Mouse (Mus musculus): Measurements from ENCODE around the gene Slc25a21.

Slc25a21 gene

DNA sequence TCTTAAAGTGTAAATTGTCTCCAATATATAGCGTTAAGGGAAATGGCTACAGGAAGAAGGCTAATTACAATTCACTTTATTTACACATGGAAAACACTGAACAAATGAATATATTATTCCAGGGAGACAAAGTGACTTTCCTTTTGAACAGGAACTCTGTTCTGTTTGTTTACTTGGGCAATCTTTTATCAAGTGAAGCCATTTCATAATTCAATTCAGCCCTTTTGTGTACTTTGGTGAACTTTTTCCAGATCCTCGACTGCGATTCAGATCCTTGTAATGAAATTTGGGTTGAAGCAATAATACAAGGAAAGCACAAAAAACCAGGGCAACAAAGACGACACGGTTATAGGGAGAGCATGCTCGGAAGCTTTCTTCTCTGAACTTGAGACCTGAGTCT is 423.3 kb downstream of the Slc25a21 start:
- no peak for DNase-seq (ENCODE audit: low read depth, low spot score)

DNA sequence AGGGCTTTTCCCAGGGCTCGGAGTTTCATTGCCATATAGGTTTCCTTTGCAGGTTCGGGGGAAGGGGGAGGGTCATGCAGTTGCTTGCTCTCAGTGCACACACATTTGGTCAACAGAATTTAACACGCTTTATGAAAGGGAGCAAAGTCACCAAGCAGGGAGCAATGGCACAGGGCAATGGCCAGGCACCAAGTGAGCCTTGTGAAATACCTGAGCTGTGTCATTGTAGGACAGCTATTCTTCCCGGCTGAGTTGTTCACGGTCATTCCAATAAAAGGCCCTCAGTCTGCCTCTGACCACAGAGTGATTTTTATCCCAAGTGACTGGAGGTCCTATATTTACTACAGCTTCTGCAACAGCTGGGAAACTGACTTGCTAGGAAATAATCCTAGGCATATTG is 427.9 kb downstream of the Slc25a21 start:
- DNase-seq (ENCODE audit: low read depth, low spot score), result no peak

DNA sequence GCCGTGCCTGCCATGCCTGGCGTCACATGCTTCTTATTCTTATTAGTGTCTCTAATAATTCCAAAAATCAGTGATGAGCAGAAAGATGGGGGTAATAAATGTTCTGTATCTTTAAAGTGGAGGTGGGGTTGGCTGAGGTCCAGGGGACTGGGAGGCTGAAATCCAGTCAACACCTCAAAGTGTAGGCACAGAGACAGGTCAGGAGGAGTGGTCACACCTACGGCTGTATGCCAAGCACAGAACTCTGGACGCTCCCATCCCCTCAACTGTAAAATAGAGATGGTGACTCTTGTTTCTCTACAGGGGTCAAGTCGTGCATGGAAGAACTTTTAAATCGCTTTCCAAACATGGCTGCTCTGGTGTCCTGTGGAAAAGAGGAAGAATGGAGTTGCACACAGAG is 429.8 kb downstream of the Slc25a21 start:
- no peak for DNase-seq (ENCODE audit: low read depth, low spot score)

DNA sequence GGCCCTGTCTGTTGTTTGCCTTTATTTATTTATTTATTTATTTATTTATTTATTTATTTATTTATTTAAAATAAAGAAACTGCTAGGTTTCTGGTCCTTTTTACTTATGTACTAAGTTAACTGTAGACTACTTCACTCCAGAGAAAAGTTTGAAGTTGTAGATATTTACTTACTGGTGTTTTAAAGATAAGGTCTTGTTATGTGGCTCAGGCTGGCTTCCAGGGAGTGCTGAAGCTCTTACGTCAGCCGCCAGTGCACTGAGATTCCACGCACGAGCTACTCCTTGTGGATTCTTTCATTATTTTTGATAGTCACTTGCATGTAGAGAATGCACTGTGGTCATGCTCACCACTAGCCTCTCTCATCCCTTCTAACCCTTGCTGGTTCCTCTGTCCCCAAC is 460.2 kb downstream of the Slc25a21 start:
- DNase-seq (ENCODE audit: low read depth, low spot score), result no peak

DNA sequence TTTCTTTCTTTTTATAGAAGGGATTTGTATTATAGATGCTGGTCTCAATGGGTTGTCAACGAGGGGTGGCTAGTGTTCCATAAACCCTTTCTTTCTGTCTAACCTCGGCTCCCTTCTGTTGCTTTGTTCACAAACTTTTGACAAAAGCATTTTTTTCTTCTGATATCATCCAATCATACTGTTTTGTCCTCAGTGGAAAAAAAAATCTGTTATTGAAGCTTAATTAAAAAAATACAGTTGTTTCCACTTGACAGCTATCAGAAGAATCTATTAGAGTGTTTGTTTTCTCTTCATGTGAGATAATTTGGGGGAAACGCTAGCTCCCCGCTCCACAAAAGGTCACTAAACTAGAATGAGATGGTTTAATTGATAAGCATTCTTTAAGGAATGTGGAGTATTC is 469.6 kb downstream of the Slc25a21 start:
- no peak for DNase-seq (ENCODE audit: low read depth, low spot score)

DNA sequence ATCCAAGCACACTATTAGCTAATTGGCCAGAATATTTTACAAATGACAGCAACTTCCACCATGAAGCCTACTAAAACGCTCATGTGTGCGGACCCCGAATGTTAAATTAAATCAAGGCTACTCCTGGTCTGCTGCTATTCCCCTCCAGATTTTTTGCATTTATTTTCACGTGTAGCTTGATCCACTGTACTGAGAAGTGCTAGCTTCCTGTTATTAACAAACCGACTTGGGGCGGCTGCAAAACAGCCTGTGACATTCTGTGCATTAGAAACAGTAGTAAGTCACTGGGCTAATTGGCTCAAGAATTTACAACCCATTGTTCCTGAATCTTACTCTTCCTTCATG is 478.6 kb downstream of the Slc25a21 start:
- no peak for DNase-seq (ENCODE audit: low read depth, low spot score)

DNA sequence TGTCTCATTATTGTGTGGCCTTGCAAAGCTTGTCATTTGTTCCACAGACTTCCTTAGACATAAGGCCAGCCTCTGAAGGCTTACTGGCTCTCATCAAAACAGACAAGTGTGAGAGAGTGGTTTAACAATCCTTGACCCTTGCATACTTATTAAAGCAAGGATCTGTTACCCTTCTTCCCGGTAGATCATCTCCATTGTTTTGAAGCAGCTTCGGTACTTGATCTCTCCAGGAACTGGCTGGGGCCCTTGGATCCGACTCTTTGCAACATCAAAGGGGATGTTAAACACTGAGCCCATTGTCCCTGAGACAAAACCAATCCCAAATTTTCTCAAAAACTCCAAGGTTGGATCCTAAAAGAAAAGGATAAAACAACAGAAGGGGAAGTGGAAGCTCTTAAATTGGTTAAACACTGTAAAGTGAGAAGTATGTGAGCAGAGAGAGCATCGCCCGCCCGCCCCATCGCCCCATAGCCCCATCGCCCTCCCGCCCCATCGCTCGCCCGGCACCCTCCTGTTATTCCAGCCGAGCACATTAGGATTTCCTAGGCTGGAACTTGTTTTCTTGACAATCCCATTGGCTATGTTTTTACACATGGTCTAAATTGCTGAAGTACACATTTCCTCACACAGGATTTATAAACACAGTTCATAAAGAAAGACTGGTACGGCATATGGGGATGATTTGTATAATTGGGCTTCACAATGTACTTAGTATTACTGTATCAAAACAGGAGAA is 479.1 kb downstream of the Slc25a21 start:
- no peak for DNase-seq (ENCODE audit: low read depth, low spot score)

DNA sequence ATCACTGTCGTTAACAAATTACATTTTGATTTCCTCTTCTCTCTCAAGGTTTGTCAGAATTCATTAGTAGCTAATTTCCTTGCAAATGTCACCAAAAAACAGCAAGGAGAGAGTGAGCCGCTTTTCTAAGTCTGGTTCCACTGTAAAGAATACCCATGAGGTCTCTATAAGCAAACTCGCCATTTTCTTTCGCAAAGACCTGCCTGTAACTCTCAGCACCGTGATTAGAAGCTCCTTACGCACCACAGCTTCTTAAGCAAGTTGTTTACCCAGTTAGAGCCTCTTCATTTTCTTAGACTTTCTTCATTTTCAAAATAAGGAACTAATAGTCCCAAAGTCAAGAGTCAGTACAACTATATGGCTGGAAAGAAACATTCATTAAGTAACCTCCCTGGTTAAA is 496.3 kb downstream of the Slc25a21 start:
- DNase-seq (ENCODE audit: low read depth, low spot score), result no peak

DNA sequence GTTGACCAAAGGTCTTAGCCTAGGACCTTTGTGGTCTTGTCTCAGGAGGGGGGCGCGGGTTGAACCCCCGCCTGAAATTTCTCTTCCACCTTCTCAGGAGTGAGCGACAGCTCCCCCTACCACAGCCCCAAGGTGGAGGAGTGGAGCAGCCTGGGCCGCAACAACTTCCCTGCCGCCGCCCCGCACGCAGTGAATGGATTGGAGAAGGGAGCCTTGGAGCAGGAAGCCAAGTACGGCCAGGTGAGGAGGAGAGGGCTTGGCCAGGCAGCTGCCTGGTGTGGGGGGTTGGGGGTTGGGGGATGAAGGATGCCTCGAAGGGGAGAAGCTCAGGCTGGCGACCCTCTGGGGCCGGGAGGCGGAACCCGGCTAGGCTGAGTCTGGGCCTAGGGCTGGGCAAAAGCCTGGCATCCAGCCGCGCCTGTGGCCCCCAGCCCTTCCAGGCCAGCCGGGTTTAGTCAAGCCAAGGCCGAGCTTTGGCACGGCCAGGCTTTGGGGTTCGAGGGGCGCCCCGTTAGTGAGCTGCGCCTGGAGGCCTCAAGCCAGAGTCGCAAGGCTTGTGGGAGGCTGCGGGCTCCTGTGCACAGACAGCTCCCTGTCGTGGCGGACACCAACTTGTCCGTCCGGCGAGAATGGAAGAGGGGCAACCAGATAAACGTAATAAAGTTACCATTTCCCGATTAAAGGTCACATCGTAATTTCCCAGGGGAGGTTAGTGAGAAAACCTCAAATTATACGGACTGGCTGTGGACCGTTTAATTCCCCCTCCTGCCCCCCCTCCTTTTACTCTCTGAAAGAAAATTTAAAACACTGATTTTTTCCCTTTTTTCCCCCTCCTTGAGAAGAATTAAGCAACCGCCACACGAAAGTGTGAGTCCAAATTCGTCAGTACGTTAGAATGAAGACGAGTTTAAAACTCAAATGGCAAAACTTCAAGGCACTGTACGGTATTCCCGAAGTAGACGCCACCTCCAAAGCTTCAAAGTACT is 497.1 kb downstream of the Slc25a21 start:
- no peak for DNase-seq (ENCODE audit: low read depth, low spot score)

DNA sequence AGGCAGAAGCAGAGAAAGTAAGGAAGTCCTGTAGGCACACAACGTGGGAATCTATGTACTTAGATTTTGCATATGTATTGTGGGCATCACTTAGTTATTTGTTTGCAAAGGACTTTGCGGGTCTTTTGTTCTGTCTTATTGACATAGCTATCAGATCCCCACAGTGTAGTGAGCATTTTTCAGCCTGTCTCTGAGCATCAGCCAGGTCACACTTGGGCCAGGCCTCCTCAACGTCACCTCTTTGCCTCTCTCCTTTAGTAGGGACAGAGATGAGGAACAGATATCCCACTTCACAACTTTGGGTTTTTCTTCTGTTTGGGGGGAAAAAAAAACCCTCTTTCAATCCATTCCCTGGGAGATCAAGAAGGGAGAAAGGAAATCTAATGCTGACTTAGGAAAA is 497.9 kb downstream of the Slc25a21 start:
- no peak for DNase-seq (ENCODE audit: low read depth, low spot score)

DNA sequence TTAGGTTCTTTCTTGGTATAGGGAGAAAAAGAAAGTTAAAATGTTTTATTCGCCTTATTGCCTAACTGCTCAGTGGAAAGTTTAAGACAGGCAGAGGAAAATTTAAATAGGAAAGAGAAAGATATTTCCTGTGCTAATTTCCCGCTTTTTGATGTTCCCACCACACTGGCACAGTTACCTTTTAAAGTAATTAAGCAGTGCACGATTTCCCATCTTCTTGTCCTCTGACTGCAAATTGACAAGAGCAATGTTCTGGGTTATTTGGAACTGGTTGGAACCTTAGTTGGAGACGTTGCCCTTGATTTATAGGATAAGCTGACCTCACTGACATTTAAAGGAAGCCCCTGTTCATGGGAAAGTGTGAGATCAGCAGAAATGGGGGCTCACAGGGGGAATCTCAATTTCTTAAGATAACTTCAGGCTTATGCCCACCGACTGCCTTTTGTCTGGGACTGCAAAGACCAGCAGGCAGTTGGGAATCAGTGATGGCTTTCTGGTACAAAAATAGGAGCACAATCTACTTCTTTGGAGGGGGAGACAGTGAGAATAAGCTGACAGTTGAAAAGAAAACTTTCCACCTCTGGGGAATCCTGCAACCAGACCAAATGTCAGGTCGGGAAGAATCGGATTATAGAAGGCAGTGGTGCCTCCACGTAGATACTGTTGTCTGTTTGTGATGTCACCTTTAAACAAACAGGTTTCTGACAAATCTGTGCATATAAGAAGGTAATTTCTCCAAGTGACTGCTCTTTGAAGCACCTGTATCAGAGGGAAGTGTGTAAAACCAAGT is 498.9 kb downstream of the Slc25a21 start:
- no peak for DNase-seq (ENCODE audit: low read depth, low spot score)

DNA sequence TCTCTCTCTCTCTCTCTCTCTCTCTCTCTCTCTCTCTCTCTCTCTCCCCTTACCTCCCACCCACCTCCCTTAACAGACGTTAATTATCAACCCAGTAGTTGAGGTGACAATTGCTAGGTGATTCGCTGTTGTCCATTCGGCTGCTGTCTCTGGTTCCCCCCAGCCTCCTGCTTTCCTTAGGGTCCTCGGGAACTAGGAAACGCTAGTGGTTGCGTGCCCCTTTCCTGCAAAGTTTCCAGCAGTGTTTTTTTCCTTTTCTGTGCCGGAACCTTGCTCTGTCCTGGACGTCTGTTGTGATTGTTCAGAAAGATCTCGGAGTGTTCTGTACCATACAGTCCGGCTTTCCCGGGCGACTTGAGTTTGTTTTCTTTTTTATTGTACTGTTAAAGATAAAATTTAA is 499.5 kb downstream of the Slc25a21 start:
- no peak for DNase-seq (ENCODE audit: low read depth, low spot score)

DNA sequence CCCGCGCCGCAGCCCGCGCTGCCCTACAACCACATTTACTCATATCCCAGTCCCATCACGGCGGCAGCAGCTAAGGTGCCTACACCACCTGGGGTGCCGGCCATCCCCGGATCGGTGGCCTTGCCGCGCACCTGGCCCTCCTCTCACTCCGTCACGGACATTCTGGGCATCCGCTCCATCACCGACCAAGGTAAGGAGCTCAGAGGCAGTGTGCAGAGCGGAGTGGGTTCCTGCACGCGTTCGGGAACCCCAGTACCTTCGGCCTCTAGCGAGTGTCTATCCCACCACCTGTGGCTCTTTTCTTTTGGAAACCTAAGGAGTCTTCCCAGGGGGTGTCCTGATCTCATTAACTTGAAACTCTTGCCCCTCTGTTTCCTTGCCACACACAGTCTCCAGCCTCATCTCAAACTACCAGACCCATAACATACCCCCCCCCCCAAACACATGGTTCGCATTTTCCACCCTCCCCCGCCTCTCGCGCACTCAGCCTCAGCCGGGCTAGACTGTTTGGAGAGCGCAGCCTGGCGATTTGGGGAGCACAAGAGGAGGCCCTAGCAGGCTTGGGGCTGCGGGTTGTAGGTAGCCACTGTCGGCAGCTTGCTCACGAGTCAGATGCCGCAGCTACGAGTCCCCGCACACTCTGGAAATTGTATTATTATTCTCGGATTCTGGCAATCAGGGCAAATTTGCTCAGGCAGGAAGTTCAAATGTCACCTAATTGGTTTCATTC is 500.1 kb downstream of the Slc25a21 start:
- DNase-seq (ENCODE audit: low read depth, low spot score), result no peak

DNA sequence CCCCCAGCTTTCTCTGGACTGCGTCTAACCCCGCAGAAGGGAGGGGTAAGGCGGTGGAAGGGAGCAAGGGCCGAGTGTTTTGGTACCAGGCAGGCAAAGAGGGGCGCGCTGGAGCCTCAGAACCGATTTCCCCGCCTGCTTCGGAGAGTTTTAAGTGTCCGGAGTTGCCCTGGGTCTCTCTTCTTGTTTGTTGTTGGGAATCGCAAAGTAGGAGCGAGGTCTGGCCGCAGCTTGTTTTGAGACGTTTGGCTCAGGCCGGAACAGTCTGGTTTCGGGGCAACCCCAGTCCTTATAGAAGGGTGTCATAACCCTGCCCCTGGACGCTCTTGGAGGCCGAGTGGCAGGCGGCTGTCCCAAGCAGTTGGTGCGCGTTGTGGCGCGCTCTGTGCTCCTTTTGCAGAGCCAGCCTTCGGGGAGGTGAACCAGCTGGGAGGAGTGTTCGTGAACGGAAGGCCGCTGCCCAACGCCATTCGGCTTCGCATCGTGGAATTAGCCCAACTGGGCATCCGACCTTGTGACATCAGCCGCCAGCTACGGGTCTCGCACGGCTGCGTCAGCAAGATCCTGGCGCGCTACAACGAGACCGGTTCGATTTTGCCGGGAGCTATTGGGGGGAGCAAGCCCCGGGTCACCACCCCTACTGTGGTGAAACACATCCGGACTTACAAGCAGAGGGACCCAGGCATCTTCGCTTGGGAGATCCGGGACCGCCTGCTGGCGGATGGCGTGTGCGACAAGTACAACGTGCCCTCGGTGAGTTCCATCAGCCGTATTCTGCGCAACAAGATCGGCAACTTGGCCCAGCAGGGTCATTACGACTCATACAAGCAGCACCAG is 500.9 kb downstream of the Slc25a21 start:
- no peak for DNase-seq (ENCODE audit: low read depth, low spot score)

DNA sequence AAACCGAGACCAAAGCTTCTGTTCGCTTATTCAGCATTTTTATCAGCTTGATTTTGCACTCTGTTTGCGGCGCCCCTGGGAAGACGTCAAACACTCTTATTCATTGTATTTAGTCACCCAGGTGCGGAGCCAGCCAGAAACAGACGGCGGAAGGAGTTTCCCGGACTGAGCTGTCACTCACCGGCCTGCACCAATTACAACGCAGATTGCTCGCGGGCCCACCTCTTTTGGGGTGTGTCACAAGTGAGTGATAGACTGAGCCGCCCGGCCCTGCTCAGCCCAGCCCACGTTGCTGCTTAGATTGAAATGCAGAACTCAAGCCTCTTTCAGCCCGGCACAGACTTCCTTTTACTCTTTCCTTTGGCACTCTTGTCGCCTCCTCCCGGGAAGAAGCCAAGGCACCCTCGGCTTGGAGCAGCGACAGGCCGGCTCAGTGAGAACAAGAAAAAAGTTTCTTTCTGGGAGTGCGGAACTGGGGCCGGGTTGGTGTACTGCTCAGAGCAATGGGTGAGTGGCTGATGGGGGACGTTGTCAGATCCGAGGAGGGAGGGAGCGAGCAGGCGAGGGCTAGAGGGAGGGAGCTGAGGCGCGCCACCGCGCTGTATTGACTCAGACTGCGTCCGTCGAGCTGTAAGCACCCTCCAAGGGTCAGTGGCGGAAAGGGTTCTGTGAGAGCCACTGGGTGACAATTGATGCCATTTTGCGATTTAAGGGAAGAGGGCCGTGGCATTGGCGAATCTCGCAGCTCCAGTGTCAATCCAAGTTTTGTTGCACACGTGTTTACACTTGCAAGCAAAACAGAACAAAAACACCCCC is 501.7 kb downstream of the Slc25a21 start:
- DNase-seq (ENCODE audit: low read depth, low spot score), result peak; percentile 90

DNA sequence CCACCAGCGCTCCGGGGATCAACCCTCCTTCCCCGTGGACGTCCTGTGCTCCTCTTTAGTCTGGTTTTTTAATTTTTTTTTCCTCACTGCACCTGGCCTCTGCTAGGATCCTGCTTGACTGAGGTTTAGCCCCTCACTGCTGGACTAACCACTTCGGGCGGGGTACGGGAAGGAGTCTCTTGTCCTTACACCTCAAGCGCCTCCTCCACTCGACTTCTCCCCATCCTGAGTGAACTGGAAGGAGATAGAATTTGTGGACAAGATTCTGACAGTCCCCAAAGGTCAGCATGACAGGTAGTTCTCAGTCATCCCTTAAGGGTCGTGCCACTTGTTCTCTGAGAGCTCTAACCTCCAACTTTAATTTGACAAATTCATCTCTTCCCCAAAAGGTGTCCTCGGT is 502.3 kb downstream of the Slc25a21 start:
- DNase-seq (ENCODE audit: low read depth, low spot score), result no peak

DNA sequence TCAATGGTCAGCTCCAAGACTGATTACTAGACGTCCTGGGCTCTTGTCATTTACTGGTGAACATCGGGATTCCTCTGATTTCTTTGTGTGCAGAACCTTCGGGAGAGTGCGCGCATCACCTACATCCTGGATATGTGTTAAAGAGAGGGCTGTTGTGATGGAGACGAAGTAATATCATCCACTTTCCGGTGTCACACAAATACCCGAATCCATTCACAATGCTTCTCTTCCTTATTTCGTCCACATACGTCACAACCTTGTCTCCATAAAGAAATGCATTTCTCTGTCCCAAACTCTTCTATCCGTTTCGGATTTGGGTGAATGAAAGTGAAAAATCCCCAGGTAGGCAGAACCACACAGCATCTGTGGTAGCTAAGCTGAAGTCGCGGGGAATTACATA is 502.9 kb downstream of the Slc25a21 start:
- DNase-seq (ENCODE audit: low read depth, low spot score), result no peak

DNA sequence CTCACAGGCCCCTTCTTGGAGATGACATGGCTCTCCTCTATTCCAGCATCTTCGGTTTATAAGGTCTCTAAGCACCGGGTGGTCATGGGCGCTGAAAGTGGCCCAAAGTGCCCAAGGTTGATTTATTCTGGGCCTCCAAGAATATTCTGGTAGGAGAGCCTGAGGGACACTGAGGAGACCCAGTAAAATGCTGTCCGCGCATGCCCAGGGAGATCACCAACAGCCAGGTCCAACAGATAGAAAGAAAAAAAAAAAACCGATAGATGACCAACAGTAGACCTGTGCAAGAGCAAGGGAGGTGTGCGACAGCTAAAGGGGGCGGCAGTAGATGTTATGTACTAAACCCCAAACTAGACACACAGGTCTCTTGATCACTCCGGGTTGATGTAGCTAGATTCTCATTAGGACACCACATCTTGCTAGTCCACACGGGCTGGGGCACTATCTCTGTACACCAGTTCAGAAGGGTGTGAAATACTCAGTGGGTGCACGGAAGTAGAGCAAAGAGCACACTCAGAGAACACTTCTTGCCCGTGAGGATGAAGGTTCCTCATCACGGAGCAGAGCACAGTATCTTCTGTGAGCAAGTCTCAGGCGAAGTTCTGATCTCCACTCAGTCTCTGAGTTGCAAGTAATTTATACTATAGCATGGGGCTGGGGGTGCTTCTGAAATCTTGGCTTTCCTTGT is 503.7 kb downstream of the Slc25a21 start:
- no peak for DNase-seq (ENCODE audit: low read depth, low spot score)

DNA sequence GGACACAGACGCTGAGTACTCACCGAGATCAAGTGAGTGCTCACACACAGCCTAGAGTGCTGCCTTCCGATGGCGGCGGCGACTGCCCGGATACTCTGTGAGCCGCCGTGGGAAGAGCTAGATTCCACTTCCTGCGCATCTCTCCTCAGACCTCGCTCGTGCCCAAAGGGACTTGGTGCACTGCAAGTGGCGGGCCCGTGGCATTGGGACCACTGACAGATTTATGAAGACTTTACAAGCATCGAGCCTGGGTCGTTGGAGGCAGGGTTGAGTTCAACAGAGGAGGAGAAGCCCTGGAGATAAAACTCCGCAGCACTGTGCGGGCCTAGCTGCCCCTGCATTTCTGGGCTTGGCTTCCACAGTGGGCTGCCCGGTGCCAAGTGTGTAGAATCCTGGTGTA is 504.7 kb downstream of the Slc25a21 start:
- no peak for DNase-seq (ENCODE audit: low read depth, low spot score)

Measured in mesoderm, embryonic 11.5 days (tissue).